Comparison of ENCODE assay signal across 17 mouse cellular contexts in genomic region chr13:97443731-97444428, GRCm38 (mm10).
DNase-seq lines count a peak whose midpoint lies in the region; ATAC-seq and TF ChIP-seq lines count a peak whose summit lies in the region.
"Had no signal": no experiment of that assay in that cellular context is flagged by ENCODE, and none has a peak within 500 bp of the region (broad histone marks: within the 10 kb centered on the region; RNA-seq: fewer than 3 reads in every experiment).

No protein-coding gene starts in this region.

- peak overlapping the region; percentile 70 for H3K27ac ChIP-seq in forebrain, embryonic 10.5 days
- H3K27ac ChIP-seq in forebrain, embryonic 13.5 days, result no peak overlapping the region
- H3K27ac ChIP-seq in liver, embryonic 14.5 days, result no peak overlapping the region; the same call in 1 of the 2 replicates
- H3K27ac ChIP-seq in left cerebral cortex, adult 2 months, result no peak overlapping the region
- H3K27ac ChIP-seq: heart, adult 2 months; hindbrain, embryonic 14.5 days; neural tube, embryonic 15.5 days; stomach, embryonic 15.5 days had no signal

- H3K27me3 ChIP-seq in forebrain, embryonic 10.5 days (ENCODE audit: poor library complexity, severe bottlenecking), result peaks cover 14% of the 10 kb centered on the region; the same call in 1 of the 2 replicates
- H3K27me3 ChIP-seq in forebrain, embryonic 13.5 days, result no peaks in the 10 kb centered on the region
- H3K27me3 ChIP-seq in liver, embryonic 14.5 days (ENCODE audit: control insufficient read depth, insufficient read depth, low read length), result no peaks in the 10 kb centered on the region
- H3K27me3 ChIP-seq: neural tube, embryonic 15.5 days; stomach, embryonic 15.5 days had no signal

- DNase-seq in forebrain, embryonic 10.5 days (ENCODE audit: extremely low spot score, low spot score), result no peak
- DNase-seq in liver, embryonic 14.5 days (ENCODE audit: low read depth in 3 of 3, low spot score in 3 of 3), result peak in 1 of 3 experiments; percentile 31
- DNase-seq in liver, result no peak
- DNase-seq in adrenal gland, postnatal 10 days, result peak; percentile 70
- DNase-seq in heart, postnatal 4 days, result peak; percentile 28
- DNase-seq in left cerebral cortex, adult 2 months (ENCODE audit: extremely low spot score in 1 of 2, low spot score in 2 of 2), result no peak
- no peak for DNase-seq in kidney, postnatal 25 days
- DNase-seq: B cell, adult 2 months; cerebellum, adult 9-10 months; embryo, embryonic 11 days; kidney, adult 8-10 months; thymus, postnatal 4 days had no signal

- no peaks in the 10 kb centered on the region for H3K36me3 ChIP-seq in forebrain, embryonic 10.5 days (replicated peaks)
- no peaks in the 10 kb centered on the region for H3K36me3 ChIP-seq in forebrain, embryonic 13.5 days (ENCODE audit: poor library complexity, severe bottlenecking)
- H3K36me3 ChIP-seq in liver, embryonic 14.5 days (replicated peaks; ENCODE audit: control insufficient read depth, insufficient read depth, low read depth), result no peaks in the 10 kb centered on the region
- H3K36me3 ChIP-seq: neural tube, embryonic 15.5 days; stomach, embryonic 15.5 days had no signal

- 86% methylated on average over 14 of the region's 14 CpGs for WGBS in forebrain, embryonic 10.5 days
- 88% methylated on average over 14 of the region's 14 CpGs for WGBS in forebrain, embryonic 13.5 days
- WGBS in liver, embryonic 14.5 days (ENCODE audit: insufficient replicate concordance), result 61% methylated on average over 14 of the region's 14 CpGs

- intact Hi-C loops in left cerebral cortex, adult 2 months (cut with DNase I), result no loop called here

- no peak overlapping the region for H3K9ac ChIP-seq in forebrain, embryonic 13.5 days
- H3K9ac ChIP-seq in liver, embryonic 14.5 days (replicated peaks), result no peak overlapping the region
- H3K9ac ChIP-seq: hindbrain, embryonic 14.5 days; neural tube, embryonic 15.5 days; stomach, embryonic 15.5 days had no signal

- H3K9me3 ChIP-seq in forebrain, embryonic 10.5 days, result no peaks in the 10 kb centered on the region
- no peaks in the 10 kb centered on the region for H3K9me3 ChIP-seq in forebrain, embryonic 13.5 days (replicated peaks)
- H3K9me3 ChIP-seq in liver, embryonic 14.5 days (ENCODE audit: control insufficient read depth, low read length), result no peaks in the 10 kb centered on the region
- H3K9me3 ChIP-seq: neural tube, embryonic 15.5 days; stomach, embryonic 15.5 days had no signal

- peaks cover 51% of the 10 kb centered on the region for H3K4me1 ChIP-seq in forebrain, embryonic 10.5 days
- peaks cover 35% of the 10 kb centered on the region for H3K4me1 ChIP-seq in forebrain, embryonic 13.5 days
- H3K4me1 ChIP-seq in liver, embryonic 14.5 days (replicated peaks; ENCODE audit: control insufficient read depth in 2 of 2, insufficient read depth in 2 of 2, low read length in 1 of 2), result peaks cover 0 to 30% of the 10 kb centered on the region in 2 experiments; a peak in 2 of 4 replicates

- no peak overlapping the region for H3K4me2 ChIP-seq in forebrain, embryonic 13.5 days
- H3K4me2 ChIP-seq in liver, embryonic 14.5 days (ENCODE audit: low read depth), result no peak overlapping the region
- H3K4me2 ChIP-seq: hindbrain, embryonic 14.5 days; neural tube, embryonic 15.5 days; stomach, embryonic 15.5 days had no signal

- no peak overlapping the region for H3K4me3 ChIP-seq in forebrain, embryonic 10.5 days
- no peak overlapping the region for H3K4me3 ChIP-seq in forebrain, embryonic 13.5 days
- H3K4me3 ChIP-seq in liver, embryonic 14.5 days (ENCODE audit: insufficient read depth in 1 of 2, low read depth in 2 of 2, low read length in 2 of 2), result no peak overlapping the region
- no peak overlapping the region for H3K4me3 ChIP-seq in left cerebral cortex, adult 2 months
- H3K4me3 ChIP-seq: heart, adult 2 months; neural tube, embryonic 15.5 days; stomach, embryonic 15.5 days had no signal

- no peak for TF ChIP-seq CTCF in liver, embryonic 14.5 days (IDR thresholded peaks at IDR 0.05; ENCODE audit: low read depth)
- TF ChIP-seq CTCF in left cerebral cortex, adult 2 months (IDR thresholded peaks at IDR 0.05), result no peak

- TF ChIP-seq EP300 in liver, embryonic 14.5 days (IDR thresholded peaks at IDR 0.05; ENCODE audit: low read depth), result no peak

- no peak for ATAC-seq in forebrain, embryonic 13.5 days
- 0 out of 2 replicates have a peak, but pooled peaks have one; percentile 33 for ATAC-seq in liver, embryonic 14.5 days (ENCODE audit: insufficient read depth)

Comparison
In these comparisons a context has a peak if more than half of its experiments do, and no peak if none do; other contexts are left out.
1. DNase-seq: peak in adrenal gland, postnatal 10 days (single experiment) and heart, postnatal 4 days (single experiment); none in forebrain, embryonic 10.5 days (single experiment), liver (single experiment), left cerebral cortex, adult 2 months (0 of 2) and kidney, postnatal 25 days (0 of 2).